Mouse (Mus musculus) myocyte (in vitro differentiated cells): ENCODE results near the gene Stk11.
A peak's percentile ranks its signal among the peaks of the same experiment; 100 is the strongest.

Experiments
- E2F4 ChIP-seq: IDR thresholded peaks from one replicate; pipeline ENCODE4 v1.6.1; 2011; ENCODE audit warnings: mild to moderate bottlenecking, control low read depth, moderate library complexity; ENCODE audit not compliant: insufficient read depth
- MAX ChIP-seq: IDR thresholded peaks from one replicate; pipeline ENCODE4 v1.6.1; 2011; ENCODE audit warnings: low read depth, mild to moderate bottlenecking, control low read depth
- MYOD1 ChIP-seq, 3 experiments: IDR thresholded peaks; one replicate each; pipeline ENCODE4 v1.6.1; 2011; ENCODE audit warnings: control low read depth in 2 of 3, low read depth in 2 of 3, mild to moderate bottlenecking in 2 of 3, moderate library complexity in 1 of 3; ENCODE audit not compliant: insufficient read length in 2 of 3, control insufficient read depth in 1 of 3
- POLR2A ChIP-seq: IDR thresholded peaks from one replicate; pipeline ENCODE4 v1.6.1; 2011; ENCODE audit warnings: low read depth, mild to moderate bottlenecking, control low read depth, moderate library complexity; ENCODE audit not compliant: insufficient read length
- POLR2AphosphoS2 ChIP-seq: IDR thresholded peaks from one replicate; pipeline ENCODE4 v1.6.1; 2011; ENCODE audit warnings: low read depth, control low read depth; ENCODE audit not compliant: insufficient read length
- REST ChIP-seq: IDR thresholded peaks from one replicate; pipeline ENCODE4 v1.6.1; 2011; ENCODE audit warnings: mild to moderate bottlenecking, control low read depth, moderate library complexity; ENCODE audit not compliant: insufficient read depth, insufficient read length
- TCF12 ChIP-seq: IDR thresholded peaks from one replicate; pipeline ENCODE4 v1.6.1; 2011; ENCODE audit warnings: mild to moderate bottlenecking, control low read depth; ENCODE audit not compliant: poor library complexity, insufficient read depth, severe bottlenecking
- TCF3 ChIP-seq: IDR thresholded peaks from one replicate; pipeline ENCODE4 v1.6.1; 2011; ENCODE audit warnings: low read depth, control low read depth; ENCODE audit not compliant: insufficient read length
- USF1 ChIP-seq: IDR thresholded peaks from one replicate; pipeline ENCODE4 v1.6.1; 2011; ENCODE audit warnings: low read depth, mild to moderate bottlenecking, control low read depth, moderate library complexity

DNA sequence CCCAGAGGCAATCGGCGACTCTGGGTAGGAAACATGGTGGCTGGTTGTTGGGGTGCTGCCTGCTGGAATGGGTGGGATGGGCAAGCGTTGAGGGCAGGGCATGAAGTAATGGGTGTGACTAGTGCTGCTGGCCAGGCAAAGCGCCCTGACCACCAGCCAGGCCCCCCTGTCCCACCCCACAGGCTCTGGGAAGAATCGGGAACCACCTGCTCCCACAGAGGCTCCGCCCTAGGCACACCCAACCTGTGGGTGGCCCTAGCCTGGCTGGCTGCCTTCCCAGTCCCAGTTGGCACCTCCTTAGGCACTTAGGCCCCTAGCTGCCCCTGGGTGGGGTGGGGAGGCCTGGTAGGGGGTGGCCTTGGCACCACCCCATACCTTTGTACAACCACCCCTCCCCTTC is 30.3 kb downstream of the Stk11 start:
- TF ChIP-seq MAX (no peak), POLR2A (peak; percentile 32), E2F4 (no peak), USF1 (no peak), TCF12 (no peak), REST (no peak), TCF3 (no peak), POLR2AphosphoS2 (peak; percentile 88), MYOD1 (IDR thresholded peaks at IDR 0.05; ENCODE audit: control insufficient read depth in 1 of 3, insufficient read length in 2 of 3, low read depth in 2 of 3) (peak in 2 of 3 experiments; percentile 19 to 86)
